Mouse (Mus musculus): ENCODE measurements around the gene Ffar3.
"Not testable (repeated sequence)": the region's sequence is repeated elsewhere in the genome, so short reads cannot be mapped to it uniquely, and the experiment has no call there.

Gene Ffar3

DNA sequence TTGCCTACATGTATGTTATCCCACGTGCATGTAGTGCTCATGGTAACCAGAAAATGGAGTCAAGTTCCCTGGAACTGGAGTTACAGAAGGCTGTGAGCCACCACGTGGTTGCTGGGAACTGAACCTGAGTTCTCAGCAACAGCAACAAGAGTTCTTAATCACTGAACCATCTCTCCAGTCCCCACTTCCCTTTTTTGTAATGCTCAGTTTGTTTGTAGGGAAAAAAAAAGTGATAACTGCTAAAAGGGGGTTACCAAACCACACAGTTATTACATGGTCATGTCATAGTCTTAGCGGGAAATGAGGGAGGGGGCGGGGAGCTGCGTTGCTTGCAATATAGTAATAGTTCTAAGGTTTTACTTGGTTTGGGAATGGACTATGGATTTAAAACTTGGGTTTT, 13.9 kb downstream of the Ffar3 start:
- no peak for DNase-seq

DNA sequence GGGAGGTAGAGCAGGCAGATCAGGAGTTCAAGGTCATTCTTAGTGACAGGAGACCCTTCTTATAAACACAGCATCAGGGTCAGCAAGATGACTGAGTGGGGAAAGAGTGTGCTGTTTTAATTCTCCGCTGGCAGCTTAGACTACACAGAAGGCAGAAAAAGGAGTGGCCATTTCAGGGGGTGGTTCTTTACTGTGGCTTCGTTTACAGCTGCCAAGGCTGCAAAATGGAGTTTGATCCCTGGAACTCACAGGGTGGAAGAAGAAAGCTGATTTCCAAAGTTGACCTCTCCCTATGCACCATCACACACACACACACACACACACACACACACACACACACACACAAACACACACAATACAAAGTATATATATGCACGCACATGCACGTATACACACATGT, 14.6 kb downstream of the Ffar3 start:
- no peak for DNase-seq

DNA sequence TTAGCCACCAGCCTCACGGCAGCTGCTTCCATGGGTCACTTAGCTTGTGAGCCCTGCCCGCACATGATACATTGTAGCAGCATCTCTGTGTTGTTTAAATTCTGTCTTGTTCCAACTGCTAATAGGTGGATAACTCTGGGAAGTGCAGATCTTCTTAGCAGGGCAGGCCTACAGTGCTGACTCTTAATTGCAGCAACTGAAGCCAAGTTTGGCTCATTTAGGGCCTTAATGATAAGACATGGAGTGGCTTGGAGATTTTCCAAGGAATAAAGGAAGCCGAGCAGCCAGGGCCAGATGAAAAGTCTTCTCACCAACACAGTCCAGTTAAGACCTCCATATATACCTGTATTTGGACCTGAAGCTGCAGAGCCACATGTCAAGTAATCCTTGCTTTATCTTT, 15.7 kb downstream of the Ffar3 start:
- DNase-seq: no peak

DNA sequence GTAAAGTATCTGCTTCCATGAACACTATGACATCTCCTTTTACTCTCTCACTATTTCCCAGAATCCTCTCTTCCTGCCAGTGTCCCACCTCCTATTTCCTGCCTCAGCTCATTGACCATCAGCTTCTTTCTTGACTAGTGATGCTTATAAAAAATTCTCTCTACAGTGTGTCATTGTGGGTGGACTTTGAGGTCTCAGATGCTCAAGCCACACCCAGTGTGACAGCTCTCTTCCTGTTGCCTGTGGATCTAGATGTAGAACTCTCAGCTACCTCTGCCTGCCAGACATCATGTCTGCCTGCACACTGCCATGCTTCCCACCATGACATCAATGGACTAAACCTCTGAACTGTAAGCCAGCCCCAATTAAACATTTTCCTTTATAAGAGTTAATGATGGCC, 18.7 kb downstream of the Ffar3 start:
- no peak for DNase-seq

DNA sequence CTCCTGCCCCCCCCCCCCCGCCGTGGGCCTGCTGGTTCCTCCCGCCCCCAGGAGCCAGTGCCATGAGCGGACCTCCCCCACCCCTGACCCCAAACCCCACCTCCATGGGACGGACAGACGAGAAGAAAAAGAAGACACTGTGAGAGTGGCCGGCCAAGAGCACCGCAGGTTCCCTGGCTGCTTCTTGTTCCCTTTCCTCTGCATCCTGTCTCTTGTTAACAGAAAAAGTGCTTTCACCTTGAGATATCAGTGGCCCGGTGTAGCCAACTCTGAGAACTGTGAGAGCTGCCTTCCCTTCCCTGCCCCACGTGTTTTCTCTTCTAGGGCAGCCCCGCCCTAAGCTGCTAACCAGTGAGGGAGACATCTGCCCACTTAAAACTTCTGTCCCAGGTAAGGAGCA, 23.3 kb downstream of the Ffar3 start:
- not testable (repeated sequence) for DNase-seq

DNA sequence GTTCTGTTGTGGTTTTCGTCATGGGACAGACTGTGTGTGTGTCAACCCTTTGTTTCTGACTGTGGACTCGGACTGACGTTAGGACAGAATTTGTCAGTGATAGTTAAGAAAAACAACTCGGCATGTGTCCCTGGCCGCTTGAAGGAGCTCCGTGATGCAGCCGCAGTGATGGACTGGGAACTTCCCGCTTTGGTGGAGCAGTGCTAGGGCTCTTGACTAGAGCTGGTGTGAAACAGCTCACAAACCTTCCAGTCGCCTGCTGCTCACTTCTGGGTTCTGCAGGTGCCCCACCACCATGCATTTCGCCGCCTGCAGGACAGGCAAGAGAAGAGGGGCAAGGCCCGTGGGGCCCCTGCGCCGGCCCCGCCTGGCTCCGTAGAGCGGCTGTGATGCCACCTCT, 23.7 kb downstream of the Ffar3 start:
- DNase-seq: no peak

DNA sequence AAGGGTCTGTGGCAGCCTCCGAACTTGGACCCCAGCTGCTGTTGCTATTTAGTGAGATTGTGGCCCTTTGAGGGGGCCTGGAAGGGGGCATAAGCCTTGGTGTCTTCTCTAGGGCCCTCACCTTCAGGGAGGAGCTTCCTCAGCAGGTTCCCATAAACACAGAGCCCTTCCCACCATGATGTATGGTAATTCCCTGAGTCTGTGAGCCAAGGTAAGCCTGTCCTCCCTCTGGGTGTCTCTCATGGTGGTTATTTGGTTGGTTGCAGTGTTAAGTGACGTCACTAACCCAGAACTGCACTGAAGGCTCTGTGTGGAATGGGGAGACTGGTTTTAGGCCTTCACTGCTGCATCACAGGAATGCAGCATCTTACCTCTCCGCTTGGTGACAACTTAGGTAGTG, 26.6 kb downstream of the Ffar3 start:
- no peak for DNase-seq

DNA sequence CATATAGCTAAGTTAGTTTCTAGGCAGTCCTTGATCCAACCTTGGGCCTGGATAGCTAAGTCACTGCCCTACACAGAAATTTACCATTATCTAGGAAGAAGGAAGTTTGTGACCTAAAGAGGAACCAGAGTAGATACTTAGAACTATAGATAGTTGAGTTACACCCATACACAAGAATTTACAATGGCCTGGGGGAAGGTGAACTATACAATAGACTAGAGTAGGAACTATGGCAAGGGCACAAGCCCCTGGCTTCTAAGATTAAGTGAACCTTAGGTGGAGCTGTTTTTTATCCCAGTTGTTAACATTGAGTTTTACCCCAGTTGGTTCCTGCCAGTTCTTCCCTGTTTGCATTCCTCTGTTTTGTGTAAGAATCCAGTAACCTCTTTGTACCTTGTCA, 27.1 kb downstream of the Ffar3 start:
- not testable (repeated sequence) for DNase-seq

DNA sequence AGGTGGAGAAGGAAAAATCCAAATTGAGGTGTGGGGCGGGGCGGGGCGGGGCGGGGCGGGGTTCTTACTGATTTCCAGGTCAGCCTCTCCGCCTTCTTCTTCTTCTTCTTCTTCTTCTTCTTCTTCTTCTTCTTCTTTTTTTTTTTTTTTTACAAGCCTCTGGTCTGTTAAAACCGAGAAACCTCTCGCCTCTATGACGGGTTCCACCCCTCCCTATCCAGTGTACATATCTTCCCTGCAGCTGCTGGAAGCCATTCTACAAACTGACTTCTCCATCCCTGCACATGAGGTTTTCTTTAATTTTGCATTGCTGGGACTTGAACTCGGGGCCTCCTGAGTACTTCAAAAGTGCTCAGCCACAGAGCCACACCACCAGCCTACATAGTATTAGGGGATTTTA, 29.3 kb downstream of the Ffar3 start:
- no peak for DNase-seq

DNA sequence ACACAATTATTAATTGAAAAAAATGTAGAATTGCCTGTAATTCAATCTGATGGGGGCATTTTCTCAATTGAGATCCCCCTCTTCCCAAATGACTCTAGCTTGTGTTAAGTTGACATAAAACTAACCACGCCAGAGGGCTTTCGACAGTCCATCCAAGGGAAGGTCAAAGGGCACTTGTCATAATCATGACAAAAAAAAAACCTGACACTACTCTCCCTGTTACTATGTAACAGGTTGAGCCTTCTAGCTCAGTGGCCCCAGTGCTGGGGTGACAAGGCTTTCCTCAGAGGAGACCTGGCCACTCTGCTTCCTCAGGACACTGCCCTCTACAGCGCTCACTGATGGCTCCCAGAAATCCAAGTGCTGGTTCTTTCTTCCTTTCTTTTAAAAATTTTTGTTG, 31.7 kb downstream of the Ffar3 start:
- no peak for DNase-seq

DNA sequence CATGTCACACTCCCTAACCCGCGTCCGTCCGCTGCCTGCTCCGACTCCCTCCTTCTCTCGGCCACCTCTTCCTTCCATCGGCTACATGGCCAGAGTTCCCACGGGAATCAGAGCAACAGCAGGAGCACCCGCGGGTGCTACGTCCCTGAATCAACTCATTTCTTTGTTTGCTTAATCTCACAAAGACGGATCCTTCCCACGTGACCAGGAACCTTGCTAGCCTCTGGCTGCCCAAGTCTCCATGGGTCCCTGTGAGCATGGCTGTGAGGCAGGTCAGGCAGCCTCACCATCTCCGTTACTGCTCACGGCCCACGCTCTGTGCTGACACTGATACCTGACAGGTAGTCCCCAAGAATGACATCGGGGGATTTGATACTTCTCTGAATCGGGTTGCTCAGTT, 32.3 kb downstream of the Ffar3 start, which contains the start of gene Ffar2:
Ffar2 (minus strand) TSS at position 101 of the 400 bp plus-strand sequence.
- no peak for DNase-seq

DNA sequence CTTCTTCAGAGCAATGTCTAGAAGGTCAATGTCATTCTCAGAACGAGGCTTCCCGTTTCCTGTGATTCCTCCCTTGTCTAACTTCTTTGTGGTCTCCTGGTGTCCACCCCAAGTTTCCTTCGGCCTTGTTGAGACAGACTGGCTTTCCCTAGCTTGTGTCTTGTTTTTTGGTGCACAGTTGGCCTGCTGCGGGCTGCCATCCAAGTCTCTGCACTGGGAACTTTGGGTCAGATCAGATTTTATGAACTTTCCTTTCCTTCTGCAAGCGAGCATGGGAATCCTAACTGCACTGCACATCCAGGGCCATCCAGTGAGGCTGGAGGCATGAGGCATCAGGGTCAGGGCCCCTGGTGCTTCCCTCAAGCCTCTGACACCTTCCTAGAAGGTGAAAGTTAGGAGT, 34.4 kb downstream of the Ffar3 start:
- DNase-seq: peak; percentile 42

DNA sequence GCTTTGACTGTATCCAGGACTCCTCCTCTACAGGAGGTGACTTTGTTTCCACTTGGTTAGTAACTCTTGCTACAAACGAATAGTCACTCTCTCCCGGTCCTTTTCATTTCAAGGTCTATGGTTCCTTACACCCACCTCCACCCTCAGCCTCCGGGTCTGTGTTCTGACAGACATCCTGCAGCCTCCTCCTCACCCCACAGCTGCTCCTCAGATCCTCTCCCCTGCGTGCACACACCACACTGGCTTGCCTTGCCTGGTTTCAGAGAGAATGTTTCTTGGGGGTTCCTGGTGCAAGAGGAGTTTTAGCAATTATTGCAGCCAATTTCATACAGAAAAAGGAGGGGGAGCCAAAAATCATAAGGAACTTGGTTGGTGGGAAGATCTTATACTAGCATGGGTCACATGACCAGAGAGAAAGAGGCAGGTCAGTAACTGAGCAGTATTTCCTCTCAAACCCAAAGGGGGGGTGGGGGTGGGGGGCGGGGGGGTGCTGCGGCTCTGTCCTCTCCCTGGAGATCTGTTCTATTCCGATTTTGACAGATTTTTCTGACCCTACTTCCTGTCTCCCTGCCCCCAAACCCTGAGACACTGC, 35.0 kb downstream of the Ffar3 start:
- no peak for DNase-seq

DNA sequence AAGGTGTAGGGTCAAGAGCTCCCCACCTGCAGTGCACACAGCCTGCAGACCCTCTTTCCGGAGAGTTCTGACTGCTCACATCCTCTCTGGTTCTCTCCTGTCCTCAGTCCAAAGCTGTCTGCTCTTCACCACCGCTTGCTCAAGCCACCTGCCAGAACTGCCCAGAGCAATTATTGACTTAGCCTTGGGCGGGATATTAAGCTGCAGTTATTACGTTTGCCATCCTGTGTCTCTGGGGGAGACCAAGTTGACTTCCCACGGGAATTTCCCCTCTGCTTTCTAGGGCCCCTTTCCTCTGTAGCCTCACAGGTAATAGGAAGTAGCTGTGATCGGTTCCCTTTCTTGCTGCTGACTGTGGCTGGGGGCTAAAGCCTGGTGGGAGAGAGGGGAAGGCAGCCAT, 35.8 kb downstream of the Ffar3 start:
- no peak for DNase-seq

DNA sequence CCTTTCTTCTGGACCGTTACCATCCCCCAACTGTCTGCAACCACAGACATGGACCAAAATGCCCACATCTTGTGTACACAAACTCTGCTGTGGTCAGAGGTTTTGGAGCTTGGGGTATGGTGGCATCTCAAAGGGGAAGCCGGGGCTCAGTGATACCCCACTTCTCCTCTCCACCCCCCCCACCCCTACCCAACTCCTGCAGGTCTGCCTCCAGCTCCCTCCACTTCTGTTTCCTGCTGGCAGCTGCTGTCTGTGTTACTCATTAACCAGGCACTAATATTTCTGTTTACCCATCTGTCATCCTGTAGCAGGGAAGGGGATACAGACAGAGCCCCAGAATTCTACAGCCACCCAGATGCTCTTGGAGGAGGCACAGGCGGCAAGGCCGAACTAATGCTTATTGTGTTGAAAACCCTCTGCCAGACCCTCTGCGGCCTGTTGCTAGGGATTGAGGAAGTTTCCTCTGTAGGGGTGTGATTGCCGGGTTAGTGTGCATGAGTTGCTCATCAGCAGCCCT, 43.6 kb downstream of the Ffar3 start:
- peak; percentile 14 for DNase-seq

DNA sequence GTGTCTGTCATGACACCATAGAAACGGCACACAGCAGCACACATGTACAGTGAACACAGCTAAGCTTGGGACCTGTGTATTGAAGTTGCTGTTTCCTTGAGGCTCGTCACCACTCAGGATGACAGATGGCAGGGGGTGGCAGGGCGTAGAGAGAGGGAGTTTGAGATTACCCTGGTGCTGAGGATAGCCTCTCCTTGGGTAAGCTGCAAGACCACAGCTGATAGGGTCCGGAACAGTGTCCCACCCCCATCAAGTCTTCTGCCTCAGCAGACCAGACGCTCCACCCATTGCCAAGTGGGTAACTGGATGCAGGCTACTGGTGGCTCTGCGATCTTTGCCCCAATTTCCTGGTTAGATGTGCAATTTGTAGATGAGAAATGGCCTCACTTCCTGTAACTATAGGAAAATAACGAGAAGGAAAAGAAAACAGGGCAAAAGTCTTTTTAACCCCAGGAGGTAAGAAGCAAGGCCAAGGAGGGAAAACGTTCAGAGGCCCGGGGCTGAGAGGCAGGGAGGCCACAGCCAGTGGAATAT, 44.2 kb downstream of the Ffar3 start:
- no peak for DNase-seq

DNA sequence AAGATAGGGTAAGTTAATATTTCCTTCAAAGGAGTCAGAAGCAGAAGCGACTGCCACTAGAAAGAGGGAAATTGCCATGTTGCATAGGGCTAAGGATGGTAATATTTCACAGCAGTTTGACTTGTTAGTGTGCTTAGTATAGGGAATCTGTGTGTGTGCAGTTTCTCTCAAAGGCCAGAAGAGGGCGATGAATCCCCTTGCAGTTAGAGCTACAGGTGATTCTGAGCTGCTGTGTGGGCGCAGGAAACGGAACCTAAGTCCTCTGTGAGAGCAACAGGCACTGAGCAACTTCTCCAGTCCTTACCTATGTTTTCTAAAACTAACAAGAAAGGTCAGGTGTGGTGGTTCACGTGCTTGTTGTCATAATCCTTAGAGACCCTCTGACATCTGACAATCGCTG, 45.7 kb downstream of the Ffar3 start:
- no peak for DNase-seq

DNA sequence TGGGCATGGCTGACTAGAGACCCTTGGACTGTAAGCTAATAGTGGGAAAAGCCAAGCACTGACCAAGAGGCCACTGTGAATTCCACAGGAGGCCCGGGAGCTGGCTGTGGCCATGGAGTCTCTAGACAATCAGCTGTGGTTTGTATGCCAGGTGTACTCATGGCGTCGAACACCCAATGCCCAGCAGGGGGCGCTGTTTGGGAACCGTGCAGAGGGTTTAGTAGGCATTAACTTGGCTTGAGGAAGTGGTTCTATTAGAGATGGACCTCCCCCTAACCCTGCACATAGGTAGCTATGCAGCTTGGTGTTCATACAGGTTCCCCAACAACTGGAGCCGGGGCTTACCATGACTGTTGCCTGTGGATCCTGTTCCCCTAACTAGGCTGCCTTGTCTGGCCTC, 50.1 kb downstream of the Ffar3 start:
- no peak for DNase-seq
